Mouse (Mus musculus) leukemia stem cell, adult 10-12 weeks (primary cell): Measurements from ENCODE around the gene Rnf187. TPM values are rescaled to one million over a fixed set of nuclear protein-coding genes. Genes with fewer than 3 reads are reported as not detected.

Experiments used
- polyA plus RNA-seq: library from polyadenylated mRNA; stranded (reverse); fragments of >175 nt; gene quantifications from 2 replicates; pipeline ENCODE4 v1.2.3, GENCODE M21; 2012; ENCODE audit warnings: low replicate concordance

The Rnf187 gene
- polyA plus RNA-seq, result 629 and 745 TPM in 2 replicates

GRCm38 (mm10) chr11:58938322-58939087 lies at the start of gene Rnf187:
Gene Rnf187 (minus strand): TSS chr11:58938916.

GRCm38 (mm10) chr11:58978027-58978705 lies 39.5 kb upstream of the Rnf187 start, which contains the start of gene Trim11:
Gene Trim11 (plus strand): TSS chr11:58978093.

GRCm38 (mm10) chr11:58954420-58955142 lies 15.9 kb upstream of the Rnf187 start, which contains the start of the genes Hist3h2a and Trim17:
Gene Hist3h2a (plus strand): TSS chr11:58954685.
Gene Trim17 (plus strand): TSS chr11:58954685.

DNA sequence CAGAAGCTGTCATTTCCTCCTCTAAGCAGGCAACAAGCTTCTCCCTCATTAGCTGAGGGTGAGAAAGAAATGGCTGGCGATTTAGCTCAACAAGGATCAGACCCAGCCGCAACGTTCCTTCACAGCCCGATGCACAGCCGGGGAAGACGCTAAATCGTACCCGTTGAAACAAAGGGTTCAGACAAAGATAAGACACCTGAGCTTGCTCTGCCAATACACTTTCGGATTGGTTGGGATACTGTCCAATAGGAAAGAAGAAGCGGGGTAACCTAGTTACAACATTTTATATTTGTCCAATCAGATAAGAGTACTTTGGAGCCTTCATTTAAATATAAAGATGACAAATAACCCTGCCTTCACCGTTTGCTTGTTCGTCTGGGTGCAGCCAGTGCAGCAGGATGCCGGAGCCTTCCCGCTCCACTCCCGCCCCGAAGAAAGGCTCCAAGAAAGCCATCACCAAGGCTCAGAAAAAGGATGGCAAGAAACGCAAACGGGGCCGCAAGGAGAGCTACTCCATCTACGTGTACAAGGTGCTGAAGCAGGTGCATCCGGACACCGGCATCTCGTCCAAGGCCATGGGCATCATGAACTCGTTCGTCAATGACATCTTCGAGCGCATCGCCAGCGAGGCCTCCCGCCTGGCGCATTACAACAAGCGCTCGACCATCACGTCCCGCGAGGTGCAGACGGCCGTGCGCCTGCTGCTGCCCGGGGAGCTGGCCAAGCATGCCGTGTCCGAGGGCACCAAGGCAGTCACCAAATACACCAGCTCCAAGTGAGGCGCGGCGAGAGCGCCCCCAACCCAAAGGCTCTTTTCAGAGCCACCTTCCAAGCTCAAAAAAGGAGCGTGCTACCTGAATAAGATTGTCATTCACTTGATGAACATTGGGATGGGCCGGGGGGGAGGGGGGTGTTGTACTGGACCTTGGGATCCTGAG lies 10.1 kb upstream of the Rnf187 start, which contains the start of gene Hist3h2ba:
Gene Hist3h2ba (plus strand): TSS at position 379 of the 938 bp plus-strand sequence.

DNA sequence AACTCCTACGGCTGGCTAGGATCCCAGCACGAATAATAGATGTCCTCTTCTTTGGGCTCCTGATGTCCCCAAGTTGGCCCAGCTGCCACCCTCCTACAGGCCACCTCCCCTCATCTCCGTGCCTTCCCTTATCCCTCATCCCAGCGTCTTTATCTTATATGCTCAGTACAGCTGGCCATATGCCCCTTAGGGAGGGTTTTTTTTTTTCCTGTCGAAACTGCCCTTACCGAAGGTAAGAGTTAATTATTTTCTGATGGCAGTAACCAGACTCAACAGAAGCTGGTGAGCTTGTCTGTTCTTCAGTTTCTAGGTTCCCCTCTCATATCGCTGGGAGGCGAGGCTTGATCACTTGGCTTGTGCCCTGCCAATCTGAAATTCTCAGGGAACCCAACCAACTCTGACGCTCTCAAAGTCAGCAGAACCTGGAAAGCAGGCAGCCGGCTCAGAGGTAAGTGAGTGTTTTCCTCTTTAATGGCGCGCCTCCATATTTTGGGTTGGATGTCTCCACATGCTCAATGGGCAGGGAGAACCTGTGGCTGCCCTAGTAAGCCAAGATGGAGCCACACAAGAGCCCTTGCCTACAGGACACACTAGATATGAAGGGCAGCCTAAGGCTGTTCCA lies 20.9 kb downstream of the Rnf187 start, which contains the start of gene Btnl10:
Gene Btnl10 (plus strand): TSS at position 164 of the 622 bp plus-strand sequence.

DNA sequence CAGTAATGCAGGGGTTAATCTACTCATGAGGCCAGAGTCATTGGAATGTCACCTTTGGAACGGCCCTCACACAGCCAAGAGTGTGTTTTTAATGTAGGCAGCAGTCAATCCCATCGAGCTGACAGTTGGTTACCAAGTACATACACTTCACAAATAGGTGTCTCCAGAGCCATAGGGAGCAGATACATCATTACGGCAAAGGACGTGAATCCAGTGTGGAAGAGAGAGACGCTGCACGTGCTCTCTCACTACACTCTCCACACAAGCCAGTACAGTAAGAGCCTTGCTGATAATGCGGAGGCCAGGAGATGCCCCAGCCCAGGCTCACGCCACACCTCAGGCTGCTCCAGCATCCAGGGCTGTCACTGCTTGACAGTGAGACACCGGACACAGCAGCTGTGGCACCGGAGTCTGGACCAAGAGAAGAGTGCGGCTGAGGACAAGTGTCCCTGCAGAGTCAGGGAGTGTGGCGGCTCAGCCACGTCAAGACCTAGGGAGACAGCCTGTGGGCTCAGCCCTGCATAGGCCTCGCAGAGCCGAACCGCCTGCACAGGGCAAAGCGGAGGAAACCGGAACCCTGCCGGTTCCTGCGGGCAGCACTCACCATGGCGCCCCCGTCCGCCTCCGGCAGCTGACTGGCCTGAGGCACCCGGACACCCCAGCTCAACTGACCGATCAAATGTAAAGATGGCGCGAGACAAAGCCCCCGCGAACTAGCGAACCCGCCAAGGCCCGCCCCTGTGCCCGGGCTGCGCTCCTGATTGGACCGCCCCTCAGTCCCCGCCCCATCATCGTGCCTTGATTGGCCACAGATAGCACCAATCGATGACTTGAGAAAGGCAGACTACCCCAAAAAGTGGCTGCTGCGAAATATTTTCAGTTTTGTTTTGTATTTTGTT lies 35.0 kb downstream of the Rnf187 start, which contains the start of gene Zfp39:
Gene Zfp39 (minus strand): TSS at position 715 of the 899 bp plus-strand sequence.

Other genes starting within 250 kb of the Rnf187 start
- gene Olfr319, start 239.8 kb downstream of the Rnf187 start, polyA plus RNA-seq, result not detected in 2 replicates
- gene Olfr318, start 214.9 kb downstream of the Rnf187 start, polyA plus RNA-seq, result not detected in 2 replicates
- not detected in 2 replicates for gene Olfr317, start 199.7 kb downstream of the Rnf187 start, polyA plus RNA-seq
- gene Olfr316, start 186.2 kb downstream of the Rnf187 start, polyA plus RNA-seq, result not detected in 2 replicates
- not detected in 2 replicates for gene Olfr315, start 165.7 kb downstream of the Rnf187 start, polyA plus RNA-seq
- gene Olfr314, start 156.0 kb downstream of the Rnf187 start, polyA plus RNA-seq, result not detected in 2 replicates
- gene Fam183b, start 137.0 kb downstream of the Rnf187 start, polyA plus RNA-seq, result not detected in 2 replicates
- gene Olfr313, start 123.9 kb downstream of the Rnf187 start, polyA plus RNA-seq, result not detected in 2 replicates
- gene Olfr312, start 109.7 kb downstream of the Rnf187 start, polyA plus RNA-seq, result not detected in 2 replicates
- not detected in 2 replicates for gene Olfr311, start 99.7 kb downstream of the Rnf187 start, polyA plus RNA-seq
- 0.10 and 0.71 TPM in 2 replicates for gene Gm12258, start 91.8 kb downstream of the Rnf187 start, polyA plus RNA-seq
- gene 2810021J22Rik, start 71.7 kb downstream of the Rnf187 start, polyA plus RNA-seq, result 0.43 TPM in 1 of 2 replicates, not detected in the other
- 0.25 and 0.43 TPM in 2 replicates for gene Zfp39, start 34.7 kb downstream of the Rnf187 start, polyA plus RNA-seq
- gene Btnl10, start 21.0 kb downstream of the Rnf187 start, polyA plus RNA-seq, result 52.1 and 76.9 TPM in 2 replicates
- gene Hist3h2ba, start 10.0 kb upstream of the Rnf187 start, polyA plus RNA-seq, result 8.1 and 47.9 TPM in 2 replicates
- 8.3 and 12.0 TPM in 2 replicates for gene Hist3h2a, start 15.8 kb upstream of the Rnf187 start, polyA plus RNA-seq
- 0.18 TPM in 1 of 2 replicates, not detected in the other for gene Trim17, start 15.8 kb upstream of the Rnf187 start, polyA plus RNA-seq
- gene Trim11, start 39.2 kb upstream of the Rnf187 start, polyA plus RNA-seq, result 53.8 and 55.6 TPM in 2 replicates
- 0.85 and 0.96 TPM in 2 replicates for gene Obscn, start 197.5 kb upstream of the Rnf187 start, polyA plus RNA-seq
- gene Iba57, start 224.8 kb upstream of the Rnf187 start, polyA plus RNA-seq, result 10.8 and 20.5 TPM in 2 replicates
- gene Gjc2, start 244.3 kb upstream of the Rnf187 start, polyA plus RNA-seq, result 0.08 TPM in 1 of 2 replicates, not detected in the other